Mouse (Mus musculus) bone marrow, adult 2 months (tissue): ENCODE measurements at regions not wholly inside any gene's neighbourhood (a gene's known extent, or its start where the extent isn't known, plus 50 kb on each side); places are given as distances from the start of the nearest gene placed in this dataset.

Experiments
- H3K27ac ChIP-seq: fragments of 200-500 bp; 2 replicates; pipeline ENCODE4 v1.5.1; 2012; ENCODE audit warnings: low read depth, mild to moderate bottlenecking, control low read depth, inconsistent platforms, low read length; ENCODE audit not compliant: control insufficient read depth, poor library complexity, insufficient read depth
- H3K4me1 ChIP-seq: fragments of 200-500 bp; 2 replicates; pipeline ENCODE4 v1.6.1; 2011; ENCODE audit warnings: low read length; ENCODE audit not compliant: control insufficient read depth, insufficient read depth
- H3K4me3 ChIP-seq: fragments of 200-500 bp; replicated peaks from 2 replicates; pipeline ENCODE3; 2011; ENCODE audit warnings: mild to moderate bottlenecking, low read depth, low read length, control low read depth; ENCODE audit not compliant: control insufficient read depth
- CTCF ChIP-seq: fragments of 200-500 bp; IDR thresholded peaks from 2 replicates; pipeline ENCODE4 v1.5.1; 2011; ENCODE audit warnings: low read length, control low read depth; ENCODE audit not compliant: control insufficient read depth, insufficient read depth
- POLR2A ChIP-seq: fragments of 200-500 bp; IDR thresholded peaks from 2 replicates; pipeline ENCODE4 v1.6.1; 2011; ENCODE audit warnings: low read depth, mild to moderate bottlenecking, control low read depth, low read length, borderline replicate concordance; ENCODE audit not compliant: control insufficient read depth
- WGBS: fragments of 180-500 bp; shearing (Covaris S2); methylation state at CpG from one replicate; pipeline ENCODE4 v1.1.7; 2018; 5-methylcytosine and 5-hydroxymethylcytosine counted together

DNA sequence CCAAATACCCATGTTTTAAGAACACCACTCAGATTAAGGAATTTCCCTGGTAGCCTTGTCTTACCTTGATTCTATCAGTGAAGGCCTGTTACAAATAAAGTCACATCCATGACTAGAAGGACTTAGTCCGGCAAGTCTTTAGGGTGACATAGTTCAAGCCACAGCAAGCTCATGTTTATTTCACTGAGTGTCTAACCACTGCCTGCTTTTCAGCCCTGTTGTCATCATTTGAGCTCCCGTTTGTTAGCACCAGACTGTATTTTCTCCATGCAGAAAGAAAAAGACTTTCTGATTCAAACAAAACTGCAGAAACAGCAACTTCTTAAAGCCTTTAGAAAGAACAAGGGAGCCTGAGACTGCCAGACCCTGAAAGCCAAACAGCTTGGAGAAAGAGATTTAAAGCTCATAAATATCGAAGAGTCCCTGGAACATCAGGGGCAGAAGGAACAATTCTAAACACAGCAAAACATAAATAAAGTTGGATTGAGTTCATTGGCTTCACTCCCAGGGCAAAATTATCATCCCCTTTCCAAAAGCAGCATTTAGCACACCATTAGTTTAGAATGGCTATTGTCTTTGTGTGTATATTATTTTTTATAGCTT, 451.9 kb upstream of the Sptlc3 start:
- 74% methylated on average over 3 of the region's 3 CpGs for WGBS
- no peak overlapping the region for H3K27ac ChIP-seq
- no peaks in the 10 kb centered on the region for H3K4me1 ChIP-seq
- H3K4me3 ChIP-seq, result no peak overlapping the region
- TF ChIP-seq POLR2A, result no peak
- TF ChIP-seq CTCF, result no peak

DNA sequence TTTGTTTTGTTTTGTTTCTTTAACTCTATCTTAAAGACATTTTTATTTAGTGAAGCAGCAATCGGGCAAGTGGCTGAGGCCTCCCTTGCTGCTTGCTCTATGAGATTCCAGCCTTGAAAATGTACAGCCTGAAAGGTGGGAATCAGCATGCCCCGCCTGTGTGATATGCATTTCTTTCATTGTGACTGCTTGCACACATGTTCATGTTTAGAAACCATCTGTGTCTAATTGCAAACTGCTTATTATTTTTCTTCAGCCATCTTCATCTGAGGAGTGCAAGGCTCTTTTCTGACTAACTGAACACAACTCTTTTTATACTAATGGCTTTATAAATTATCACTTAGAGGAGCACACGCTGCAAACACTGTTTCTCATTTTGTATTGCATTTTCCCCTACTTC, 449.0 kb upstream of the Sptlc3 start:
- Histone ChIP-seq H3K4me1 (no peaks in the 10 kb centered on the region), H3K4me3 (no peak overlapping the region), H3K27ac (no peak overlapping the region)
- TF ChIP-seq POLR2A (no peak), CTCF (no peak)
- WGBS, result 68% methylated on average over 3 of the region's 3 CpGs

GRCm38 (mm10) chr2:139055249-139055648, 438.5 kb upstream of the Sptlc3 start:
- TF ChIP-seq CTCF (no peak), POLR2A (no peak)
- no peak overlapping the region for H3K27ac ChIP-seq
- no peaks in the 10 kb centered on the region for H3K4me1 ChIP-seq
- 81% methylated on average over 2 of the region's 2 CpGs for WGBS
- no peak overlapping the region for H3K4me3 ChIP-seq

DNA sequence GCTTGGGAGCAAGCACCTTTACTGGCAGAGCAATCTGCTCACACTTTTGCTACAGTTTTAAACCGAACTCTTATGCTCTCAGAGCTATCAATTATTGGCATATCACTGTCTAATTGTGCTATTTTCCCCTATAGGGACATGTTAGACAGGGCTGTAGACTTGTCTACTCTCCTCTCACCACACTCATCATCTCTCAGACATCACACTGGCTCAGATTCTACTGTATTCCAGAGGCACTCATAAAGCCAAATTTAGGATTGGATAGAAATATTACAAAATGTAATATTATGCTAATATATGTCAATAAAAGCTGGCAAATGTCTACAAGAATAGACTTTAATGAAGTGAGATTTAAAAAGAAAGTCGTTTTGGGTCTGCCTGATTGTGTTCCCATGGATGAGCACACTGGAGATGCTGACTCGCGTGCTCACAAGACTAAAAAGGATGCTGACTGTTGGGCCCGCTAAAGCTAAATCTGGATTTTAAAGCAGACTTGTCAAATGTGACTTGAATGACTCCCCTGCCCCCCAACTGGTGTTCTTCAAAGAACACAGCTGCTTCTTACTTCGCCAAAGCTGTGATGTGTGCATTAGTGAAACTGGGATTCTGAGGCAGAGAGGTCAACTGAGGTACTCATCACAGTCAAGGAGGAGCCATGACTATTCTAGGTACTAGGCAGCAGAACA, 424.3 kb upstream of the Sptlc3 start:
- Histone ChIP-seq H3K4me3 (no peak overlapping the region), H3K4me1 (no peaks in the 10 kb centered on the region), H3K27ac (no peak overlapping the region)
- 69% methylated on average over 6 of the region's 6 CpGs for WGBS
- TF ChIP-seq CTCF, result no peak
- TF ChIP-seq POLR2A, result no peak

DNA sequence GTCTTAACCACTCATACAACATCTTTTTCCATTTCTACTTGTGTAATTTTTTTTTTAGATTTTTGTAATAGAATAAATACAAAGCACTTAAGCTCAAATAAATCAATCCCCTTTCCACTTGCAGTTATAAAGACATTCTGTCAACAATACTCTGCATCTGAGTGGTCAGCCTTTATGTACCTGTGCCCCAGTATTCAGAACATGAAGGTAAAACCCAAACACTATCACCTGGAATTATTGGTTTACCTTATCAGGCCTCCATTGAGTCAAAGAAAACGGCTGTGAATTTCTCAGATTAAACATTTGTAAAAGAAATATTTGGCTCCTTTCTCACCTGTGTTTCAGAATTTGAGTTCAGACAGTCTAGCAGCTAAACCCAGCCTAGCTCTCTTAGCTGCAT, 422.0 kb upstream of the Sptlc3 start:
- 67% methylated on average over 1 of the region's 1 CpGs for WGBS
- no peaks in the 10 kb centered on the region for H3K4me1 ChIP-seq
- H3K4me3 ChIP-seq, result no peak overlapping the region
- H3K27ac ChIP-seq, result no peak overlapping the region
- no peak for TF ChIP-seq CTCF

- WGBS, result 76% methylated on average over 6 of the region's 6 CpGs
- Histone ChIP-seq H3K27ac (no peak overlapping the region), H3K4me3 (no peak overlapping the region), H3K4me1 (no peaks in the 10 kb centered on the region)
- no peak for TF ChIP-seq POLR2A
- no peak for TF ChIP-seq CTCF
Measured at GRCm38 (mm10) chr2:139093487-139094066, 400.1 kb upstream of the Sptlc3 start.

GRCm38 (mm10) chr2:139111669-139112068, 382.0 kb upstream of the Sptlc3 start:
- H3K4me1 ChIP-seq, result no peaks in the 10 kb centered on the region
- H3K4me3 ChIP-seq, result no peak overlapping the region
- 55% methylated on average over 1 of the region's 1 CpGs for WGBS
- H3K27ac ChIP-seq, result no peak overlapping the region
- TF ChIP-seq CTCF (no peak), POLR2A (no peak)

DNA sequence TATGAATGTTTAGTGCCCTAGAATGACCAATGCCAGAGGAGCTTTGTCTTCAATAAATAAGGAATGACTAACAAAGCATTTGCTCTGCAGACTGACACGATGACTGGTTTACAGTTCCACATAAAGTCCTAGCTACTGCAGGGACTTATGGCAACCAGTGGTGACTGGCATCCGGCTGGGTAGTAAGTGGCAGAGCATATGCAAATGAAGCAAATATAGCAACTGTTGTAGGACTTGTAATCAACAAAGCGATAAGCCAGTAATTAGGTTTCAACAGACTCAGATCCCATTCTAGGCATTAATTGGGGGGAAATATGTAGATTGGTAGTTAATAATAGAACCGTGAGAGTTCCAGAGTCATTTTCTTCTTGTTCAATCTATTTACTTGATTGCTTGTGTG, 379.2 kb upstream of the Sptlc3 start:
- Histone ChIP-seq H3K4me3 (no peak overlapping the region), H3K4me1 (no peaks in the 10 kb centered on the region), H3K27ac (no peak overlapping the region)
- TF ChIP-seq CTCF (no peak), POLR2A (no peak)
- 85% methylated on average over 4 of the region's 4 CpGs for WGBS
